Mouse (Mus musculus): ENCODE data around the gene Snd1. TPM values are rescaled to one million over a fixed set of nuclear protein-coding genes. Genes with fewer than 3 reads are reported as not detected.
A peak's percentile ranks its signal among the peaks of the same experiment; 100 is the strongest.

Gene Snd1
- polyA plus RNA-seq, 1 experiment = 190 TPM

GRCm38 (mm10) chr6:28603823-28604222 is 128.9 kb downstream of the Snd1 start:
- no peaks in the 10 kb centered on the region for H3K27me3 ChIP-seq (ENCODE audit: control insufficient read depth, insufficient read depth, insufficient read length)
- peaks cover 5% of the 10 kb centered on the region for H3K36me3 ChIP-seq (ENCODE audit: control insufficient read depth, insufficient read depth)
- no peak overlapping the region for H3ac ChIP-seq (ENCODE audit: control insufficient read depth, insufficient read length)
- TF ChIP-seq SRF (IDR thresholded peaks at IDR 0.05; ENCODE audit: control insufficient read depth, insufficient read length, low read depth) = no peak
- no peak for TF ChIP-seq TCF12 (IDR thresholded peaks at IDR 0.05; ENCODE audit: insufficient read depth, poor library complexity, severe bottlenecking)
- TF ChIP-seq MYOG (IDR thresholded peaks at IDR 0.05; ENCODE audit: control insufficient read depth in 1 of 3, insufficient read depth in 1 of 3, insufficient read length in 2 of 3, low read depth in 2 of 3) = no peak
- TF ChIP-seq REST (IDR thresholded peaks at IDR 0.05; ENCODE audit: insufficient read depth, insufficient read length) = no peak
- no peak for TF ChIP-seq E2F4 (IDR thresholded peaks at IDR 0.05; ENCODE audit: insufficient read depth)
- TF ChIP-seq MYOD1 (IDR thresholded peaks at IDR 0.05; ENCODE audit: control insufficient read depth in 1 of 3, insufficient read length in 2 of 3, low read depth in 2 of 3) = no peak
- no peak for TF ChIP-seq MAX (IDR thresholded peaks at IDR 0.05; ENCODE audit: low read depth)
- no peak for TF ChIP-seq TCF3 (IDR thresholded peaks at IDR 0.05; ENCODE audit: insufficient read length, low read depth)
- no peak for TF ChIP-seq USF1 (IDR thresholded peaks at IDR 0.05; ENCODE audit: low read depth)
- no peak for TF ChIP-seq CEBPB (IDR thresholded peaks at IDR 0.05; ENCODE audit: insufficient read depth, poor library complexity, severe bottlenecking)
- TF ChIP-seq POLR2A (IDR thresholded peaks at IDR 0.05; ENCODE audit: insufficient read length, low read depth) = no peak
- no peak for TF ChIP-seq POLR2AphosphoS2 (IDR thresholded peaks at IDR 0.05; ENCODE audit: insufficient read length, low read depth)
- H3K4me2 ChIP-seq (ENCODE audit: low read depth) = no peak overlapping the region
- peaks cover 56% of the 10 kb centered on the region for H3K79me2 ChIP-seq (ENCODE audit: control insufficient read depth, insufficient read depth)
- no peak overlapping the region for H3K4me3 ChIP-seq

GRCm38 (mm10) chr6:28609291-28609690 is 134.4 kb downstream of the Snd1 start:
- no peak for TF ChIP-seq REST (IDR thresholded peaks at IDR 0.05; ENCODE audit: insufficient read depth, insufficient read length)
- TF ChIP-seq TCF3 (IDR thresholded peaks at IDR 0.05; ENCODE audit: insufficient read length, low read depth) = no peak
- no peak for TF ChIP-seq E2F4 (IDR thresholded peaks at IDR 0.05; ENCODE audit: insufficient read depth)
- TF ChIP-seq MYOG (IDR thresholded peaks at IDR 0.05; ENCODE audit: control insufficient read depth in 1 of 3, insufficient read depth in 1 of 3, insufficient read length in 2 of 3, low read depth in 2 of 3) = no peak
- TF ChIP-seq TCF12 (IDR thresholded peaks at IDR 0.05; ENCODE audit: insufficient read depth, poor library complexity, severe bottlenecking) = no peak
- no peak for TF ChIP-seq SRF (IDR thresholded peaks at IDR 0.05; ENCODE audit: control insufficient read depth, insufficient read length, low read depth)
- no peak for TF ChIP-seq MAX (IDR thresholded peaks at IDR 0.05; ENCODE audit: low read depth)
- TF ChIP-seq USF1 (IDR thresholded peaks at IDR 0.05; ENCODE audit: low read depth) = no peak
- no peak for TF ChIP-seq POLR2AphosphoS2 (IDR thresholded peaks at IDR 0.05; ENCODE audit: insufficient read length, low read depth)
- TF ChIP-seq CEBPB (IDR thresholded peaks at IDR 0.05; ENCODE audit: insufficient read depth, poor library complexity, severe bottlenecking) = no peak
- TF ChIP-seq MYOD1 (IDR thresholded peaks at IDR 0.05; ENCODE audit: control insufficient read depth in 1 of 3, insufficient read length in 2 of 3, low read depth in 2 of 3) = no peak
- TF ChIP-seq POLR2A (IDR thresholded peaks at IDR 0.05; ENCODE audit: insufficient read length, low read depth) = no peak

GRCm38 (mm10) chr6:28610127-28610526 is 135.2 kb downstream of the Snd1 start:
- H3K79me2 ChIP-seq (ENCODE audit: control insufficient read depth, insufficient read depth) = peaks cover 74% of the 10 kb centered on the region
- H3ac ChIP-seq (ENCODE audit: control insufficient read depth, insufficient read length) = no peak overlapping the region
- H3K27me3 ChIP-seq (ENCODE audit: control insufficient read depth, insufficient read depth, insufficient read length) = no peaks in the 10 kb centered on the region
- TF ChIP-seq POLR2AphosphoS2 (IDR thresholded peaks at IDR 0.05; ENCODE audit: insufficient read length, low read depth) (no peak), REST (IDR thresholded peaks at IDR 0.05; ENCODE audit: insufficient read depth, insufficient read length) (no peak), USF1 (IDR thresholded peaks at IDR 0.05; ENCODE audit: low read depth) (no peak), E2F4 (IDR thresholded peaks at IDR 0.05; ENCODE audit: insufficient read depth) (no peak), TCF12 (IDR thresholded peaks at IDR 0.05; ENCODE audit: insufficient read depth, poor library complexity, severe bottlenecking) (no peak), SRF (IDR thresholded peaks at IDR 0.05; ENCODE audit: control insufficient read depth, insufficient read length, low read depth) (no peak), MAX (IDR thresholded peaks at IDR 0.05; ENCODE audit: low read depth) (no peak), CEBPB (IDR thresholded peaks at IDR 0.05; ENCODE audit: insufficient read depth, poor library complexity, severe bottlenecking) (no peak), MYOD1 (IDR thresholded peaks at IDR 0.05; ENCODE audit: control insufficient read depth in 1 of 3, insufficient read length in 2 of 3, low read depth in 2 of 3) (no peak), TCF3 (IDR thresholded peaks at IDR 0.05; ENCODE audit: insufficient read length, low read depth) (no peak), MYOG (IDR thresholded peaks at IDR 0.05; ENCODE audit: control insufficient read depth in 1 of 3, insufficient read depth in 1 of 3, insufficient read length in 2 of 3, low read depth in 2 of 3) (no peak), POLR2A (IDR thresholded peaks at IDR 0.05; ENCODE audit: insufficient read length, low read depth) (no peak)
- no peak overlapping the region for H3K4me2 ChIP-seq (ENCODE audit: low read depth)
- H3K36me3 ChIP-seq (ENCODE audit: control insufficient read depth, insufficient read depth) = no peaks in the 10 kb centered on the region
- H3K4me3 ChIP-seq = no peak overlapping the region

More at GRCm38 (mm10) chr6:28609291-28609690, 134.4 kb downstream of the Snd1 start:
- no peak overlapping the region for H3ac ChIP-seq (ENCODE audit: control insufficient read depth, insufficient read length)
- H3K4me3 ChIP-seq = no peak overlapping the region
- H3K4me2 ChIP-seq (ENCODE audit: low read depth) = no peak overlapping the region
- peaks cover 5% of the 10 kb centered on the region for H3K36me3 ChIP-seq (ENCODE audit: control insufficient read depth, insufficient read depth)
- peaks cover 76% of the 10 kb centered on the region for H3K79me2 ChIP-seq (ENCODE audit: control insufficient read depth, insufficient read depth)
- H3K27me3 ChIP-seq (ENCODE audit: control insufficient read depth, insufficient read depth, insufficient read length) = no peaks in the 10 kb centered on the region

- no peaks in the 10 kb centered on the region for H3K27me3 ChIP-seq (ENCODE audit: control insufficient read depth, insufficient read depth, insufficient read length)
- peak overlapping the region; percentile 20 for H3K4me2 ChIP-seq (ENCODE audit: low read depth)
- H3K36me3 ChIP-seq (ENCODE audit: control insufficient read depth, insufficient read depth) = no peaks in the 10 kb centered on the region
- H3ac ChIP-seq (ENCODE audit: control insufficient read depth, insufficient read length) = no peak overlapping the region
- no peak overlapping the region for H3K4me3 ChIP-seq
- peaks cover 50% of the 10 kb centered on the region for H3K79me2 ChIP-seq (ENCODE audit: control insufficient read depth, insufficient read depth)
- TF ChIP-seq MAX (IDR thresholded peaks at IDR 0.05; ENCODE audit: low read depth) (no peak), MYOD1 (IDR thresholded peaks at IDR 0.05; ENCODE audit: control insufficient read depth in 1 of 3, insufficient read length in 2 of 3, low read depth in 2 of 3) (no peak), MYOG (IDR thresholded peaks at IDR 0.05; ENCODE audit: control insufficient read depth in 1 of 3, insufficient read depth in 1 of 3, insufficient read length in 2 of 3, low read depth in 2 of 3) (no peak), REST (IDR thresholded peaks at IDR 0.05; ENCODE audit: insufficient read depth, insufficient read length) (no peak), USF1 (IDR thresholded peaks at IDR 0.05; ENCODE audit: low read depth) (no peak), SRF (IDR thresholded peaks at IDR 0.05; ENCODE audit: control insufficient read depth, insufficient read length, low read depth) (no peak), TCF12 (IDR thresholded peaks at IDR 0.05; ENCODE audit: insufficient read depth, poor library complexity, severe bottlenecking) (no peak), E2F4 (IDR thresholded peaks at IDR 0.05; ENCODE audit: insufficient read depth) (no peak), CEBPB (IDR thresholded peaks at IDR 0.05; ENCODE audit: insufficient read depth, poor library complexity, severe bottlenecking) (no peak), POLR2A (IDR thresholded peaks at IDR 0.05; ENCODE audit: insufficient read length, low read depth) (no peak), TCF3 (IDR thresholded peaks at IDR 0.05; ENCODE audit: insufficient read length, low read depth) (no peak), POLR2AphosphoS2 (IDR thresholded peaks at IDR 0.05; ENCODE audit: insufficient read length, low read depth) (no peak)
Measured at GRCm38 (mm10) chr6:28613441-28613840, 138.5 kb downstream of the Snd1 start.

All from myocyte (in vitro differentiated cells).